Mouse (Mus musculus) midbrain, embryonic 11.5 days (tissue): Measurements from ENCODE around the gene Hist1h3b. TPM values are rescaled to one million over a fixed set of nuclear protein-coding genes. Genes with fewer than 3 reads are reported as not detected.
"Not testable (repeated sequence)": the region's sequence is repeated elsewhere in the genome, so short reads cannot be mapped to it uniquely, and the experiment has no call there.

Experiments
- ATAC-seq: fragments of 200-750 bp; cut with Nextera tagmentation; 2 replicates; pipeline ENCODE4 v1.8.0; 2017; ENCODE audit warnings: moderate TSS enrichment, moderate library complexity; ENCODE audit not compliant: low FRiP score
- DNase-seq: peaks from one replicate; pipeline ENCODE4 v3.0.0; 2015; ENCODE audit warnings: low spot score; ENCODE audit errors: missing footprints
- H3K27ac ChIP-seq: fragments of 300-500 bp; sonication (generic); 2 replicates; pipeline ENCODE4 v1.5.1; 2014; ENCODE audit warnings: low read depth, low read length
- H3K27me3 ChIP-seq: fragments of 300-500 bp; sonication (generic); 2 replicates; pipeline ENCODE4 v1.6.1; 2014; ENCODE audit warnings: mild to moderate bottlenecking, low read length, moderate library complexity, mixed read lengths; ENCODE audit not compliant: control insufficient read depth, insufficient read depth
- H3K36me3 ChIP-seq: fragments of 300-500 bp; sonication (generic); 2 replicates; pipeline ENCODE4 v1.6.1; 2014; ENCODE audit warnings: mild to moderate bottlenecking, low read length, moderate library complexity, mixed read lengths; ENCODE audit not compliant: control insufficient read depth, insufficient read depth
- H3K4me1 ChIP-seq: fragments of 300-500 bp; sonication (generic); 2 replicates; pipeline ENCODE4 v1.6.1; 2014; ENCODE audit warnings: low read length; ENCODE audit not compliant: control insufficient read depth, insufficient read depth
- H3K4me2 ChIP-seq: fragments of 300-500 bp; sonication (generic); 2 replicates; pipeline ENCODE4 v1.6.1; 2014; ENCODE audit warnings: mild to moderate bottlenecking, moderate library complexity
- H3K4me3 ChIP-seq: fragments of 300-500 bp; sonication (generic); 2 replicates; pipeline ENCODE4 v1.5.1; 2014; ENCODE audit warnings: low read depth, low read length
- H3K9ac ChIP-seq: fragments of 300-500 bp; sonication (generic); 2 replicates; pipeline ENCODE4 v1.6.1; 2014; ENCODE audit warnings: low read length
- H3K9me3 ChIP-seq: fragments of 300-500 bp; sonication (generic); 2 replicates; pipeline ENCODE4 v1.6.1; 2016; ENCODE audit warnings: low read length; ENCODE audit not compliant: control insufficient read depth
- WGBS: fragments of 180-500 bp; shearing (Covaris S2); extraction: QIAGEN DNeasy Blood & Tissue Kit; methylation state at CpG from one replicate; pipeline ENCODE4 v1.1.7; 2014; 5-methylcytosine and 5-hydroxymethylcytosine counted together
- polyA plus RNA-seq: library from polyadenylated mRNA; unstranded; fragments of >200 nt; fragmentation: Nextera tagmentation; extraction: Ambion mirVana; gene quantifications from 2 replicates; pipeline ENCODE4 v1.2.1, GENCODE M21; 2014

Gene Hist1h3b
- polyA plus RNA-seq, 1 experiment from 2014 or later, result 13.2 TPM

GRCm38 (mm10) chr13:23749563-23750121 lies 2.4 kb upstream of the Hist1h3b start:
- Histone ChIP-seq H3K4me2 (no peak overlapping the region), H3K9me3 (no peaks in the 10 kb centered on the region), H3K36me3 (no peaks in the 10 kb centered on the region), H3K27ac (peak overlapping the region; percentile 63; the same call in 1 of the 2 replicates), H3K9ac (no peak overlapping the region), H3K27me3 (no peaks in the 10 kb centered on the region), H3K4me1 (peaks cover 13% of the 10 kb centered on the region), H3K4me3 (no peak overlapping the region)
- ATAC-seq (no peak), DNase-seq (no peak)
- WGBS, result 91% methylated on average over 5 of the region's 5 CpGs

- DNase-seq, result peak; percentile 97
- H3K27me3 ChIP-seq, H3K36me3 ChIP-seq, H3K9me3 ChIP-seq: not testable (repeated sequence)
- H3K4me1 ChIP-seq, result peaks cover 13% of the 10 kb centered on the region
- under 1% methylated on average over 27 of the region's 47 CpGs for WGBS
- H3K4me3 ChIP-seq, result peak within 1 kb of the TSS; percentile 38
- peak within 1 kb of the TSS; percentile 70 for H3K9ac ChIP-seq
- peak; percentile 49 for ATAC-seq
- H3K4me2 ChIP-seq, result peak within 1 kb of the TSS; percentile 51
- peak within 1 kb of the TSS; percentile 94 for H3K27ac ChIP-seq
Observed at GRCm38 (mm10) chr13:23750839-23751477, 1.1 kb upstream of the Hist1h3b start, which contains the start of gene Hist1h2ab. Gene Hist1h2ab, plus strand, starts transcription at chr13:23751126.

- peak; percentile 34; the same call in 1 of the 2 replicates for ATAC-seq
- Histone ChIP-seq H3K9ac (peak overlapping the region; percentile 70), H3K4me3 (peak overlapping the region; percentile 38), H3K27ac (peak overlapping the region; percentile 94), H3K9me3 (no peaks in the 10 kb centered on the region), H3K36me3 (no peaks in the 10 kb centered on the region), H3K4me2 (peak overlapping the region; percentile 51), H3K27me3 (no peaks in the 10 kb centered on the region), H3K4me1 (peaks cover 13% of the 10 kb centered on the region)
- WGBS, result 2% methylated on average over 11 of the region's 11 CpGs
- DNase-seq, result peak; percentile 91
Observed at GRCm38 (mm10) chr13:23751478-23751956, 550 bp upstream of the Hist1h3b start.

- peaks cover 13% of the 10 kb centered on the region for H3K4me1 ChIP-seq
- peak; percentile 93 for DNase-seq
- no peak for ATAC-seq
- H3K27ac ChIP-seq, result peak overlapping the region; percentile 76
- H3K4me3 ChIP-seq, result peak overlapping the region; percentile 33
- 5% methylated on average over 6 of the region's 6 CpGs for WGBS
- no peaks in the 10 kb centered on the region for H3K27me3 ChIP-seq
- H3K4me2 ChIP-seq, result peak overlapping the region; percentile 53
- no peaks in the 10 kb centered on the region for H3K36me3 ChIP-seq
- H3K9me3 ChIP-seq, result no peaks in the 10 kb centered on the region
- H3K9ac ChIP-seq, result peak overlapping the region; percentile 65
Observed at GRCm38 (mm10) chr13:23752742-23753172, 690 bp downstream of the Hist1h3b start.

GRCm38 (mm10) chr13:23753314-23754078 lies 1.4 kb downstream of the Hist1h3b start:
- no peak overlapping the region; the same call in 1 of the 2 replicates for H3K9ac ChIP-seq
- peak; percentile 91 for DNase-seq
- no peak overlapping the region for H3K4me3 ChIP-seq
- peaks cover 10% of the 10 kb centered on the region for H3K4me1 ChIP-seq
- 56% methylated on average over 4 of the region's 4 CpGs for WGBS
- H3K27me3 ChIP-seq, result no peaks in the 10 kb centered on the region
- peak overlapping the region; percentile 53 for H3K4me2 ChIP-seq
- H3K27ac ChIP-seq, result peak overlapping the region; percentile 76
- H3K9me3 ChIP-seq, result no peaks in the 10 kb centered on the region
- no peak for ATAC-seq
- H3K36me3 ChIP-seq, result no peaks in the 10 kb centered on the region

- H3K9ac ChIP-seq, result no peak overlapping the region
- no peaks in the 10 kb centered on the region for H3K9me3 ChIP-seq
- H3K4me3 ChIP-seq, result no peak overlapping the region
- H3K27ac ChIP-seq, result no peak overlapping the region
- no peak overlapping the region for H3K4me2 ChIP-seq
- peaks cover 13% of the 10 kb centered on the region for H3K4me1 ChIP-seq
- DNase-seq (peak; percentile 47), ATAC-seq (no peak)
- no peaks in the 10 kb centered on the region for H3K27me3 ChIP-seq
- no peaks in the 10 kb centered on the region for H3K36me3 ChIP-seq
Observed at GRCm38 (mm10) chr13:23755000-23755399, 2.9 kb downstream of the Hist1h3b start.

GRCm38 (mm10) chr13:23756790-23757189 lies 4.7 kb downstream of the Hist1h3b start, which contains the start of gene Hist1h4b:
Gene Hist1h4b, plus strand, starts transcription at chr13:23757013.
- DNase-seq (peak; percentile 99), ATAC-seq (peak; percentile 69)
- H3K9ac ChIP-seq, result peak within 1 kb of the TSS; percentile 71
- no peaks in the 10 kb centered on the region for H3K9me3 ChIP-seq
- peaks cover 20% of the 10 kb centered on the region for H3K4me1 ChIP-seq
- H3K4me2 ChIP-seq, result peak within 1 kb of the TSS; percentile 45
- H3K27ac ChIP-seq, result peak within 1 kb of the TSS; percentile 70
- H3K27me3 ChIP-seq, result no peaks in the 10 kb centered on the region
- under 1% methylated on average over 11 of the region's 22 CpGs for WGBS
- H3K4me3 ChIP-seq, result peak within 1 kb of the TSS; percentile 19
- no peaks in the 10 kb centered on the region for H3K36me3 ChIP-seq

GRCm38 (mm10) chr13:23757211-23757773 lies 5.2 kb downstream of the Hist1h3b start:
- H3K9ac ChIP-seq, result peak overlapping the region; percentile 71
- 2% methylated on average over 13 of the region's 23 CpGs for WGBS
- no peaks in the 10 kb centered on the region for H3K36me3 ChIP-seq
- no peaks in the 10 kb centered on the region for H3K9me3 ChIP-seq
- H3K27me3 ChIP-seq, result no peaks in the 10 kb centered on the region
- peak overlapping the region; percentile 70 for H3K27ac ChIP-seq
- peak overlapping the region; percentile 19 for H3K4me3 ChIP-seq
- DNase-seq (peak; percentile 96), ATAC-seq (no peak; the same call in 1 of the 2 replicates)
- H3K4me2 ChIP-seq, result peak overlapping the region; percentile 45
- peaks cover 20% of the 10 kb centered on the region for H3K4me1 ChIP-seq
